Mouse (Mus musculus) MEL (cell line): ENCODE measurements around the gene Kcnk2.

Source experiments
- CTCF ChIP-seq, 3 experiments: IDR thresholded peaks in 2 of 3; conservative IDR thresholded peaks in 1 of 3; 2 replicates each; pipeline ENCODE4 v1.5.1; 2011 to 2012; ENCODE audit warnings: low read length in 3 of 3, low read depth in 2 of 3, mild to moderate bottlenecking in 2 of 3, improper control_type of control experiment in 1 of 3, inconsistent platforms in 1 of 3, mixed read lengths in 1 of 3, moderate library complexity in 1 of 3; ENCODE audit not compliant: control insufficient read depth in 1 of 3, insufficient read depth in 1 of 3, poor library complexity in 1 of 3, severe bottlenecking in 1 of 3
- MYB ChIP-seq: IDR thresholded peaks from 2 replicates; pipeline ENCODE4 v1.6.1; 2011; ENCODE audit warnings: mild to moderate bottlenecking, low read depth, low read length, improper control_type of control experiment

- no peak for TF ChIP-seq MYB
- TF ChIP-seq CTCF (IDR thresholded peaks at IDR 0.05 in 2 of 3, conservative IDR thresholded peaks at IDR 0.05 in 1 of 3; ENCODE audit: control insufficient read depth in 1 of 3, insufficient read depth in 1 of 3, low read depth in 2 of 3, low read length in 3 of 3, poor library complexity in 1 of 3, severe bottlenecking in 1 of 3), result no peak
Measured at GRCm38 (mm10) chr1:189403546-189403945, 1.5 kb upstream of the Kcnk2 start.
